Mouse (Mus musculus) bone marrow, adult 2 months (tissue): ENCODE results near the gene Zfp777.

Experiments
- CTCF ChIP-seq: fragments of 200-500 bp; IDR thresholded peaks from 2 replicates; pipeline ENCODE4 v1.5.1; 2011; ENCODE audit warnings: low read length, control low read depth; ENCODE audit not compliant: control insufficient read depth, insufficient read depth
- POLR2A ChIP-seq: fragments of 200-500 bp; IDR thresholded peaks from 2 replicates; pipeline ENCODE4 v1.6.1; 2011; ENCODE audit warnings: low read depth, mild to moderate bottlenecking, control low read depth, low read length, borderline replicate concordance; ENCODE audit not compliant: control insufficient read depth

DNA sequence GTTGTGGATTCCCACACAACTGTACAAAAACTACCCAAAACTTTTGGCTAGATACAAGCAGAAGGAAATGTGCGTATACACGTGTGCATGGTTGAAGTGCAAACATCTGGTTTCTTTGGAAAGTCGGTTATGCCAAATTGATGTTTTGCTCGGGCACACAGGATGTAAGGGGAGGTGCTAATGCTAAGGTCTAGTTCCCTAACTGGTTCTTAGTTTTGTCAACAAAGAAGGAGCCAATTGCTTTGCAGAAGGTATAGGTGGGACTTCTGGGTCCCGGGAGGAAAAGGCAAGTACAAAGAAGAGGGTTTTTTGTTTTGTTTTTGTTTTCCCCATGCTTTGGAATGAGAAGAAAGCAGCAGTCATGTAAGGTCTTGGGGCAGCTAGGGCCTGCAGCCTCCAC, 24.6 kb upstream of the Zfp777 start:
- no peak for TF ChIP-seq CTCF
- no peak for TF ChIP-seq POLR2A
